Mouse (Mus musculus): Measurements from ENCODE around the gene Tmem208. TPM values are rescaled to one million over a fixed set of nuclear protein-coding genes. Genes with fewer than 3 reads are reported as not detected.

Tmem208 gene
- polyA plus RNA-seq (2015; fragmentation: Nextera tagmentation; extraction: Ambion mirVana): 91.2 and 91.8 TPM in 2 replicates

GRCm38 (mm10) chr8:105326141-105326672 lies at the start of gene Tmem208, which contains the start of gene Lrrc29:
Tmem208 (plus strand) TSS chr8:105326354.
Lrrc29 (minus strand) TSS chr8:105326278.
- peaks cover 56% of the 10 kb centered on the region for H3K4me1 ChIP-seq (replicated peaks)
- peak within 1 kb of the TSS; percentile 81 for H3K9ac ChIP-seq
- H3K36me3 ChIP-seq (replicated peaks): peaks cover 48% of the 10 kb centered on the region
- peak; percentile 72 for ATAC-seq (ENCODE audit: insufficient read depth)
- no peaks in the 10 kb centered on the region for H3K27me3 ChIP-seq
- peak within 1 kb of the TSS; percentile 96 for H3K27ac ChIP-seq (replicated peaks)
- peak within 1 kb of the TSS; percentile 73 for H3K4me3 ChIP-seq (replicated peaks)
- no peaks in the 10 kb centered on the region for H3K9me3 ChIP-seq (replicated peaks)
- H3K4me2 ChIP-seq: peak within 1 kb of the TSS; percentile 84
- under 1% methylated on average over 36 of the region's 36 CpGs for WGBS (ENCODE audit: insufficient replicate concordance)

- peak overlapping the region; percentile 57 for H3K4me2 ChIP-seq
- no peak overlapping the region for H3K9ac ChIP-seq
- H3K27me3 ChIP-seq: peaks cover 98% of the 10 kb centered on the region
- peaks cover 35% of the 10 kb centered on the region for H3K4me1 ChIP-seq (replicated peaks)
- 1% methylated on average over 28 of the region's 28 CpGs for WGBS (ENCODE audit: insufficient replicate concordance)
- H3K4me3 ChIP-seq (replicated peaks): peak overlapping the region; percentile 24
- no peaks in the 10 kb centered on the region for H3K36me3 ChIP-seq (replicated peaks)
- peak; percentile 61 for ATAC-seq (ENCODE audit: insufficient read depth)
- no peaks in the 10 kb centered on the region for H3K9me3 ChIP-seq (replicated peaks)
- H3K27ac ChIP-seq (replicated peaks): no peak overlapping the region
Observed at GRCm38 (mm10) chr8:105278911-105279334, 47.2 kb upstream of the Tmem208 start.

- Histone ChIP-seq H3K4me2 (no peak overlapping the region), H3K9me3 (replicated peaks) (no peaks in the 10 kb centered on the region), H3K4me3 (replicated peaks) (no peak overlapping the region), H3K27me3 (peaks cover 94% of the 10 kb centered on the region), H3K9ac (no peak overlapping the region), H3K27ac (replicated peaks) (no peak overlapping the region), H3K4me1 (replicated peaks) (peaks cover 35% of the 10 kb centered on the region), H3K36me3 (replicated peaks) (no peaks in the 10 kb centered on the region)
- no peak for ATAC-seq (ENCODE audit: insufficient read depth)
- WGBS (ENCODE audit: insufficient replicate concordance): 40% methylated on average over 3 of the region's 3 CpGs
Observed at GRCm38 (mm10) chr8:105280567-105280966, 45.6 kb upstream of the Tmem208 start.

GRCm38 (mm10) chr8:105281821-105282220 lies 44.3 kb upstream of the Tmem208 start:
- H3K36me3 ChIP-seq (replicated peaks): no peaks in the 10 kb centered on the region
- H3K4me1 ChIP-seq (replicated peaks): peaks cover 26% of the 10 kb centered on the region
- peaks cover 94% of the 10 kb centered on the region for H3K27me3 ChIP-seq
- WGBS (ENCODE audit: insufficient replicate concordance): 79% methylated on average over 12 of the region's 12 CpGs
- H3K27ac ChIP-seq (replicated peaks): no peak overlapping the region
- H3K4me2 ChIP-seq: no peak overlapping the region
- ATAC-seq (ENCODE audit: insufficient read depth): no peak
- no peaks in the 10 kb centered on the region for H3K9me3 ChIP-seq (replicated peaks)
- H3K9ac ChIP-seq: no peak overlapping the region
- H3K4me3 ChIP-seq (replicated peaks): no peak overlapping the region

GRCm38 (mm10) chr8:105282239-105282638 lies 43.9 kb upstream of the Tmem208 start:
- Histone ChIP-seq H3K27me3 (peaks cover 94% of the 10 kb centered on the region), H3K4me1 (replicated peaks) (peaks cover 26% of the 10 kb centered on the region), H3K9ac (no peak overlapping the region), H3K4me2 (no peak overlapping the region), H3K36me3 (replicated peaks) (no peaks in the 10 kb centered on the region), H3K9me3 (replicated peaks) (no peaks in the 10 kb centered on the region), H3K27ac (replicated peaks) (no peak overlapping the region), H3K4me3 (replicated peaks) (no peak overlapping the region)
- 32% methylated on average over 4 of the region's 4 CpGs for WGBS (ENCODE audit: insufficient replicate concordance)
- no peak for ATAC-seq (ENCODE audit: insufficient read depth)

- Histone ChIP-seq H3K36me3 (replicated peaks) (no peaks in the 10 kb centered on the region), H3K9ac (no peak overlapping the region), H3K9me3 (replicated peaks) (no peaks in the 10 kb centered on the region), H3K4me2 (peak overlapping the region; percentile 42), H3K4me1 (replicated peaks) (peaks cover 25% of the 10 kb centered on the region), H3K27me3 (peaks cover 89% of the 10 kb centered on the region), H3K4me3 (replicated peaks) (0 out of 2 replicates have a peak overlapping the region, but pooled peaks have one; percentile 3), H3K27ac (replicated peaks) (no peak overlapping the region)
- WGBS (ENCODE audit: insufficient replicate concordance): 30% methylated on average over 23 of the region's 23 CpGs
- peak; percentile 69 for ATAC-seq (ENCODE audit: insufficient read depth)
Observed at GRCm38 (mm10) chr8:105283074-105283473, 43.1 kb upstream of the Tmem208 start.

GRCm38 (mm10) chr8:105285514-105285913 lies 40.6 kb upstream of the Tmem208 start:
- Histone ChIP-seq H3K9me3 (replicated peaks) (no peaks in the 10 kb centered on the region), H3K4me1 (replicated peaks) (peaks cover 36% of the 10 kb centered on the region), H3K4me2 (no peak overlapping the region), H3K4me3 (replicated peaks) (no peak overlapping the region), H3K27me3 (peaks cover 85% of the 10 kb centered on the region), H3K9ac (no peak overlapping the region), H3K27ac (replicated peaks) (no peak overlapping the region), H3K36me3 (replicated peaks) (no peaks in the 10 kb centered on the region)
- ATAC-seq (ENCODE audit: insufficient read depth): no peak
- 58% methylated on average over 12 of the region's 12 CpGs for WGBS (ENCODE audit: insufficient replicate concordance)

- H3K9ac ChIP-seq: no peak overlapping the region
- ATAC-seq (ENCODE audit: insufficient read depth): no peak
- H3K36me3 ChIP-seq (replicated peaks): no peaks in the 10 kb centered on the region
- 73% methylated on average over 4 of the region's 4 CpGs for WGBS (ENCODE audit: insufficient replicate concordance)
- no peak overlapping the region for H3K4me3 ChIP-seq (replicated peaks)
- H3K9me3 ChIP-seq (replicated peaks): no peaks in the 10 kb centered on the region
- peaks cover 44% of the 10 kb centered on the region for H3K4me1 ChIP-seq (replicated peaks)
- H3K27me3 ChIP-seq: peaks cover 77% of the 10 kb centered on the region
- H3K27ac ChIP-seq (replicated peaks): no peak overlapping the region
- H3K4me2 ChIP-seq: no peak overlapping the region
Observed at GRCm38 (mm10) chr8:105286907-105287306, 39.2 kb upstream of the Tmem208 start.

GRCm38 (mm10) chr8:105288231-105288630 lies 37.9 kb upstream of the Tmem208 start:
- Histone ChIP-seq H3K4me3 (replicated peaks) (no peak overlapping the region), H3K4me1 (replicated peaks) (peaks cover 35% of the 10 kb centered on the region), H3K27me3 (peaks cover 64% of the 10 kb centered on the region), H3K27ac (replicated peaks) (no peak overlapping the region), H3K9ac (no peak overlapping the region), H3K9me3 (replicated peaks) (no peaks in the 10 kb centered on the region), H3K4me2 (no peak overlapping the region), H3K36me3 (replicated peaks) (no peaks in the 10 kb centered on the region)
- no peak for ATAC-seq (ENCODE audit: insufficient read depth)
- WGBS (ENCODE audit: insufficient replicate concordance): 81% methylated on average over 5 of the region's 5 CpGs

- H3K27ac ChIP-seq (replicated peaks): no peak overlapping the region; the same call in 1 of the 2 replicates
- no peaks in the 10 kb centered on the region for H3K9me3 ChIP-seq (replicated peaks)
- ATAC-seq (ENCODE audit: insufficient read depth): peak; percentile 79
- peak overlapping the region; percentile 82 for H3K4me2 ChIP-seq
- peaks cover 33% of the 10 kb centered on the region for H3K4me1 ChIP-seq (replicated peaks)
- H3K4me3 ChIP-seq (replicated peaks): peak overlapping the region; percentile 54
- H3K27me3 ChIP-seq: peaks cover 57% of the 10 kb centered on the region
- no peaks in the 10 kb centered on the region for H3K36me3 ChIP-seq (replicated peaks)
- WGBS (ENCODE audit: insufficient replicate concordance): under 1% methylated on average over 53 of the region's 53 CpGs
- H3K9ac ChIP-seq: peak overlapping the region; percentile 7; the same call in 1 of the 2 replicates
Observed at GRCm38 (mm10) chr8:105288958-105289732, 37.0 kb upstream of the Tmem208 start.

- H3K4me1 ChIP-seq (replicated peaks): peaks cover 33% of the 10 kb centered on the region
- peak within 1 kb of the TSS; percentile 82 for H3K4me2 ChIP-seq
- H3K4me3 ChIP-seq (replicated peaks): peak within 1 kb of the TSS; percentile 54
- 4% methylated on average over 43 of the region's 43 CpGs for WGBS (ENCODE audit: insufficient replicate concordance)
- peak; percentile 8 for ATAC-seq (ENCODE audit: insufficient read depth)
- H3K9me3 ChIP-seq (replicated peaks): no peaks in the 10 kb centered on the region
- H3K9ac ChIP-seq: peak within 1 kb of the TSS; percentile 7; the same call in 1 of the 2 replicates
- H3K27ac ChIP-seq (replicated peaks): no peak within 1 kb of the TSS; the same call in 1 of the 2 replicates
- H3K36me3 ChIP-seq (replicated peaks): no peaks in the 10 kb centered on the region
- H3K27me3 ChIP-seq: peaks cover 53% of the 10 kb centered on the region
Observed at GRCm38 (mm10) chr8:105289805-105290460, 36.2 kb upstream of the Tmem208 start, which contains the start of gene 4931428F04Rik. 4931428F04Rik (minus strand) TSS chr8:105289864.
